Mouse (Mus musculus): Measurements from ENCODE around the gene Myo5a. TPM values are rescaled to one million over a fixed set of nuclear protein-coding genes. Genes with fewer than 3 reads are reported as not detected.
"Not testable (repeated sequence)": the region's sequence is repeated elsewhere in the genome, so short reads cannot be mapped to it uniquely, and the experiment has no call there.

Gene Myo5a
- total RNA-seq, 4 experiments from 2014 or later: 39.8 to 90.4 (median 58.0) TPM

DNA sequence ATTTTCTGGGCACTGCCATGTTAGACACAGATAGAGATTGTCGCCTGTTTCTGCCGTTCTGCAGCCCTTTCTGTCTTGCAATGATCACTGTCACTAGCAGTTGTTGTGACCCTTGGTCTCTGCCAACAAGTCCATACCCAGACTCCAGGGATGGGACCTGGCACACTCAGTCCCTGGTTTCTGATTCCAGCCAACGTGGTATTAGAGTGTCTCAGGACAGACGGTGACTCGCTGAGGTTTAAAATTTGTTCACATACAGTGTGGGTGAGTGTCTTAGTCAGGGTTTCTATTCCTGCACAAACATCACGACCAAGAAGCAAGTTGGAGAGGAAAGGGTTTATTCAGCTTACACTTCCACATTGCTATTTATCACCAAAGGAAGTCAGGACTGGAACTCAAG, 182.3 kb downstream of the Myo5a start:
- not testable (repeated sequence) for DNase-seq

- no peak for DNase-seq
Measured at GRCm38 (mm10) chr9:75253766-75254165, 183.0 kb downstream of the Myo5a start.

DNA sequence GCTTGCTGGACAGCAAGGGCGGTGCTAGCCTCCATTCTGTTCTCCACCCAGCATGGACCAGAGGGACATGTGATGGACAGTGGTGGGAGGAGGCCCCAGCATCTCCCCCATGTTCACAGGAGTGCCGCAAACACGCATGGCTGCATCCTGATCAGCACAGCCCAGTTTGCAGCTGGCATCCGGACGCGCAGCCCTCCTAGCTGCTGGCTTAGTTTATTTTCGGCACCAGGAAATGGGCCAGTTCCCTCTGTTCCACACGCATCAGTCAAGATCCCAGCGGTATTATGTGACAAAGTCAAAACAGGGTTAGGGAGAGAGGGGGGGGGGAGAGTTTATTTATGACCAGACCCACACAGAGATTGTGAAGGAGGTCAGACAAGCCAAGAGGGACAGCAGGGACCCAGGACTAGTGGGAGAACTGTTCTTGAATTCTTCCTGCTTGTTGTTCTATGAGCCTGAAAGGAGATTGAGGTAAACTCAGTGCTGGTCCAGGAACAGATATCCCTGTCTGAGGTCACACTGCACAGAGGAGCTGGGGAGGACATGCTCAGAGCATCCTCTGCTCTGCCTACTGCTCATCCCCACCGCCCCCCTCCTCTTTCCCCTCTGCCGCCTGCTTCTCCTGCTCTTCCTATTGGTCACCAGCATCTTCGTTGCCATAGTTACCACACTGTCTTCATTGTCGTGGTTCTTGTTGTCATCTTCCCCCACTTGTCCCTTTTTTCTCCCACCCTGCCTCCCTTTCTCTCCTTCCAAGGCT, 183.6 kb downstream of the Myo5a start:
- no peak for DNase-seq

DNA sequence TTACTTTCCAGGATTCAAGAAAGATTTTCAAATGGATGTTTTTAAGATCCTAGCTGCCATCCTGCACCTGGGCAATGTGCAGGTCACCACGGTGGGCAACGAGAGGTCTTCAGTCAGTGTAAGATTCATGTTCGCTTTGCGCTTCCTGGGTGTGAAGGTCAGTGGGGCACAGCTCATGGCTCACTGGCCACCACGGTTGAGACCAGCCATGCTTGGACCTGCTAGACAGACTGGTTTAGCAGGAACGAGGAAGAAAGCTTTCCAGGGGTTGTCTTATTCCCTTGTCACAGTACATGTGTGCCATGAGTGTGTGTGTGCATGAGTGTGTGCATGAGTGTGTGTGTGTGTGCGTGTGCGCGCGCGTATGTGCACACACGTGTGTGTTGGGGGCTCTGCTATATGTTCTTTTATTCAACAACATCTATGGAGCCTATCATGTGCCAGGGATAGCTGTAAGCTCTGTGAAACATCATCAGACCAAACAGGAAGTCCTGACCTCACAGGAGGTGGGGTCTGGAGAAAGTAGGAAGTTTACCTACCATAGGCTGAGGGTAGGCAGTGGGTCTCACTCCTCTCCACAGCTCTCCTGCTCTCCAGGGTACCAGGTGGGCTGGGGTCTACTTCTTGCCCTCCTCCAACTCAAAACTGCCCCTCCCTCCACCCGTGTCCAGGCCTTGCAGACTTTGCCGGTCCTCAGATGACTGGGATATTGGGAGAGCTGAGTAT, 185.2 kb downstream of the Myo5a start:
- no peak for DNase-seq

DNA sequence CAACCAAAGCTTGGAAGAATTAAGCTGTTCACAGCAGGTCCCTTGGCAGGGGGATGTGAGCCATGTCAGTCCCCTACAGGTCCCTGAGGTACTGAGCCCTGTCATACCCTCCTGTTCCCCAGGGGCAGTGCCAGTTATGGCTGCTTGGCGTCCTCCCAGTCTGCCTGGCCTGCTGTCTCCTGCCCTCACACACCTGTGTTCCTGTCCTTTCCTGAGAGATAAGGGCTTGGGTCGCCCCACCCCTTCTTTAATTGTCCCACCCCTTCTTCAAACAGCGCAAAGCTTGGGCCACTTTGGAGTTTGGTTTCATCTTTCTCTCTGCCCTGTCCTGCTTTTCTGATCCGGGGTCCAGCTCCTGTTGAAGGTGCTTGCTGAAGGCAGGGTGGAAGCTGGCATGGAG, 188.0 kb downstream of the Myo5a start:
- no peak for DNase-seq

- no peak for DNase-seq
Measured at GRCm38 (mm10) chr9:75259656-75260055, 188.8 kb downstream of the Myo5a start.

GRCm38 (mm10) chr9:75261332-75261872, 190.6 kb downstream of the Myo5a start:
- no peak for DNase-seq

DNA sequence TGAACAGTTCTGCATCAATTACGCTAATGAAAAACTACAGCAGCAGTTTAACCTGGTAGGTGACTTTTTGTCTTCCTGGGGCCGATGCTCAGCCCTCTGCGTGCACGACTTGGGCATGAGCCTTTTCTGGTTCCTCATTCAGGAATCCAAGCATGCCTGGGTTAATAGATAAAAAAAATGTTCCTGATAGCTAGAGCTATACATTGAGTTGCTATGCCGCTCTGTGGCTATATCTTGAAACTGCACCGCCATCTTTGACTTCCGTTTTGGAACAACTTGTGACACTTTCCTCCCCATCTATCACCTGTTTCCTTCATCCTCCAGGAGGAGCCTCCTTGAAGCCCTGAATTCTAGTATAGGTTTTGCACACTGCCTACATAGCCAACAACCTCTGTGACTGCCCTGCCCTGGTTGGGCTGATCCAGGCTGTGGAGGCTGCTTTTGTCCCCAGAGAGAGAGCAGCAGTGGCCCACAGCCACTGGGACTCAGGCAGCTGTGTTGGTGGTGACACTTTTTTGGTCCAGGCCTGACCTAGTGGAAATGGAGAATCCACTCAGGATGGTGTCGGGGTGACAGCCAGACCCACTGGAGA, 191.5 kb downstream of the Myo5a start:
- DNase-seq: no peak

GRCm38 (mm10) chr9:75264008-75264718, 193.3 kb downstream of the Myo5a start:
- DNase-seq: no peak

DNA sequence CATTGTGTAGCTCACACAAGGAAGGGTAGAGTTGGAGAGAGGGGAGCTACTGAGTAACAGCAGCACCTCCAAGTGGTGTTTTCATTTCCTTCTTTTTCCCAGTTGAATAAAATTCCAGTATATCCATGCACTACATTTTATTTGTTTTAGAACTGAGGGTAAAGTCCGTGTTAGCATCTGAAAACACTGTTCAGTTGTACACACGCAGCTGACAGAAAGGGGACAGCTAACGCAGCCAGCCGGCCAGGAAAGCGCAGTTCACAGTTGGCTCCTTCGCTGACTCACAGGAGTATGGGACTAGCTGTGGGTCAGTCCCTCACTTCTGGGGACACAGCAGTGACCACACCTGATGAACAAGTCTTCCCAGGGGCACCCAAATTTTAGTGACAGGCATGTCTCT, 196.3 kb downstream of the Myo5a start:
- DNase-seq: no peak

GRCm38 (mm10) chr9:75270382-75270781, 199.6 kb downstream of the Myo5a start:
- DNase-seq: no peak

DNA sequence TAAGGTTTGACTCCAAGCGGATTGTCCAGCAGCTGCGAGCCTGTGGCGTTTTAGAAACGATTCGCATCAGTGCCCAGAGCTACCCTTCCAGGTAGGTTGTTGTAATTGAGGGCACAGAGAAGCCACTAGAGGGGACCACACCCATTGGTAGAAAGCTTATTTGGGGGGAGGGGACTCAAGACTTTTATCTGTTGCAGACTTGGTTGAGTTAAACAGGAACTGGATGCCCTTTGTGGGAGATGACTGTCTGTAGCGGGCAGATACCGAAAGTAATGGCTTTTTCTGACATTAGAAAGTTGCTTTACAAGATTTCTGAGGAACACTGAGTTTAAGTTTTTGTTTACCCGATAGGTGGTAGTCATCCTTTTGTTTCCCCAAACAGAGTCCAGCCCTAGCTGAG, 200.7 kb downstream of the Myo5a start:
- no peak for DNase-seq

Other genes starting within 250 kb of the Myo5a start
- gene Onecut1, start 209.1 kb upstream of the Myo5a start, total RNA-seq (2022): under 1 TPM in 1 of 4 experiments, not detected in 3; 0.11 TPM
- 100 to 1,000 TPM in 2 of 4 experiments, 10 to 100 TPM in 2; 90.3 to 132 (median 108) TPM for gene Fam214a, start 118.1 kb upstream of the Myo5a start, total RNA-seq (2022)
- gene Arpp19, start 33.4 kb upstream of the Myo5a start, total RNA-seq (2022): 100 to 1,000 TPM; 195 to 332 (median 231) TPM
- gene Myo5c, start 161.0 kb downstream of the Myo5a start, total RNA-seq (2022): 1 to 10 TPM; 1.8 to 2.9 (median 2.3) TPM
- gene Gnb5, start 235.3 kb downstream of the Myo5a start, total RNA-seq (2022): 10 to 100 TPM; 56.0 to 79.4 (median 66.8) TPM

All from adrenal gland, adult 8-10 months (tissue).